Mouse (Mus musculus): ENCODE results near the gene Map2k5.
A peak's percentile ranks its signal among the peaks of the same experiment; 100 is the strongest.

Map2k5 gene

DNA sequence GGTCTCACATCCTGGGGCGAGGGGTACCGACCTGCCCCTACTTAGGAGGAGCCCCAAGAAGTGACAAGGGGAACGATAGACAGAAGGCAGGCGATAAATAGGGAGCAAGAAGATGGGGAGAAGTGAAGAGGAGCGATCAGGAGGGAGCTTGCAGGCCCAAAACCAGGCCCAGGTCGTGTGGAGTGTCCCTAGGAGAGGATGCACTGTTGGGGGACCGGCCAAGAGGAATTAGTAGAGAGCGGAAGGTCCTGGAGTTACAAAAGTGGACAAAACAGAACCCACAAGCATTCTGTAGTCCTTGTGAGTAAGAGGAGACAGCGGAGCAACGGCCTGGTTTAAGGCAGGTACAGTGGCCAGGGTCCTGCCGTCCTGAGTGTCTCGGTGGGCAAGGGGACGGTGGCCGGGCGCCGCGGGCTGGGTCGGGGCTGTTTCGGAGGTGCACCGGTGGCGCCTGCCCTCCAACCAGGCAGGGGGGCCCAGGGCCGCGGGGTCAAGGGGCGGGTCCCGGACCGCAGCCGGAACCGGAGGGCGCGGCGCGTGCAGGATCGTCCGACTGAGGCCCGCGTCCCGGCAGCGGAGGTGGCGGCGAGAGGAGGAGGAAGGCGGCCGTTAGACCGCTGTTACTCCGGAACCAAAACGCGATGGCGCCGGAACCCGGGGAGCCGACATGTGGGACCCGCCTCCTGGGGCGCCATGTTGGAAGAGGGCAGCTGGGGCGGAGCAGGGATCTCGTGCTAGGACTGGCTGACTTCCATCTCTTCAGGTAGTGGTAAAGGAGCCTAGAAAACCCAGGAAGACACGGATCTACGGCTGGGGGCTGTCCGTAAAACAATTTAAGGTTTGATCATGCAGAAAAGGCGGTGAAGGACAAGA, at the start of gene Map2k5:
Gene Map2k5, minus strand, starts transcription at position 633 of the 873 bp plus-strand sequence.
- peak; percentile 91 for DNase-seq (ENCODE audit: low spot score)

- DNase-seq (ENCODE audit: low spot score), result no peak
Observed at GRCm38 (mm10) chr9:63421096-63421736, 43.5 kb upstream of the Map2k5 start.

DNA sequence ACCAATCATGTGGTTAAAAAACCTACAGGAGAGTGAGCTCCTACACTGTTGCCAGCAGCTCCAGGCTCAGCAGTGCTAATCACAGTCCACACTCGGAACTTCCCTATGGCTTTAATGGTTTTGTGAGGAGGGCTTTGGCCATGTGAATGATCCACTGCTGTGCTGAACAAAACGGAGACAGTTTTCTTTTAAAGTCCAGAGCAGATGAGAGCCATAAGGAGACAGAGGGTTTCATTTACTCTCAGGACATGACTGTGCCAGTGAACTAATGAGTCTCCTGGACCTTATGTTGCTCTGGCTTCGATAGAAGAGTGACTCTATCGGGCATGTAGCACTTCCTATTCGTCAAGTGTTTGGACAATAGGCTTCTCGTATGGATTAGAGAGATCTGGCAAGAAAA, 42.7 kb upstream of the Map2k5 start:
- no peak for DNase-seq (ENCODE audit: low spot score)

DNA sequence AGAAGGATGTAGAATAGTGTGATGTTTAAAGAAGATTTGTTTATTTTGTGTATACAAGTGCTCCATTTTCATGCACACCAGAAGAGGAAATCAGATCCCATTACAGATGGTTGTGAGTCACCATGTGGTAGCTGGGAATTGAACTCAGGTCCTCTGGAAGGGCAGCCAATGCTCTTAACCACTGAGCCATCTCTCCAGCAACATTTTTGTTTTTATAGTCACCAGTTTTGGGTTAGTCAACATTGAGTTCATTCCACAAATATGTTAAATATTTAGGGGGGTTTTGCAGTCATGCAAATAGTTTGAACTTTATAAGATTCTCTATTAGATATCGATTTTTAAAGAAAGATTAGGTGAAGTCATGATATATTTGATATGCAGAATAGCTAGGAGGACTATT, 22.5 kb upstream of the Map2k5 start:
- DNase-seq (ENCODE audit: low spot score), result no peak

DNA sequence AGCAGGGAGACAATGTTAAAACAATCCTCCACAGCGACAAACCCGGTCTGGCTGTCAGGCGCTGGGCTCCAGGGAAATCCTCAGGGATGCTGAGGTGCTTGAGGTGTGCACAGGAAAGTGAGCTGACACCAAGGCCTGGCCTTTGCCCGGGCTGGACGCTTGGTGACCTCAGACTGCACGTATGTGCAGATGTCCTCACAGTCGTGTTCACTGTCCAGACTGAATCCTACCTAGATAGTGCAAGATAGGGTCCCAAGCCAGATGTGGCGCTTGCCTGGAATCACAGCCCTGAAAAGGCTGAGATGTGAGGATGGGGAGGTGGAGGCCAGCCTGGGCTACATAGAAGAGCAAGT, 21.7 kb upstream of the Map2k5 start:
- DNase-seq (ENCODE audit: low spot score), result no peak

- peak; percentile 94 for DNase-seq (ENCODE audit: low spot score)
Observed at GRCm38 (mm10) chr9:63398611-63399462, 21.1 kb upstream of the Map2k5 start, which contains the start of gene 2300009A05Rik. Gene 2300009A05Rik, minus strand, starts transcription at chr9:63399246.

DNA sequence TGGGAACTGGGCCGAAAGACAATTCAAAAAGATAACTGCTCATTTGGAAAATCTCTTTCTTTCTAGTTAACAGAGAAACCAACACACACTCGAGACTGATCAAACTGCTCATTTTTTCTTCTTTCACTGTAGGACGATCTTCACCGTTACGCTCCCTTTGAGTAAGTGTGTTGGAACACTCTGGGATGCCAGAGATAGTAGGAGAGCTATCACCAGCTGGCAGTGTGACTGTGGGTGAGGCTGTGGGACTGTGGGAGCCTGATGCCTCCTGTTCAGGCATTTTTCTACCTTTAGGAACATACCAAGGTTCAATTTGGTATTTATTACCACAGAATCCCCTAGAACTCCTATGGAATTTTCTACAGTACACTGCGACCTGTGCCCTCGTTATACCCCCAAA, 17.9 kb upstream of the Map2k5 start:
- peak; percentile 45 for DNase-seq (ENCODE audit: low spot score)

- DNase-seq (ENCODE audit: low spot score), result no peak
Observed at GRCm38 (mm10) chr9:63391307-63391706, 13.6 kb upstream of the Map2k5 start.

GRCm38 (mm10) chr9:63382761-63383160, 5.1 kb upstream of the Map2k5 start:
- DNase-seq (ENCODE audit: low spot score), result no peak

DNA sequence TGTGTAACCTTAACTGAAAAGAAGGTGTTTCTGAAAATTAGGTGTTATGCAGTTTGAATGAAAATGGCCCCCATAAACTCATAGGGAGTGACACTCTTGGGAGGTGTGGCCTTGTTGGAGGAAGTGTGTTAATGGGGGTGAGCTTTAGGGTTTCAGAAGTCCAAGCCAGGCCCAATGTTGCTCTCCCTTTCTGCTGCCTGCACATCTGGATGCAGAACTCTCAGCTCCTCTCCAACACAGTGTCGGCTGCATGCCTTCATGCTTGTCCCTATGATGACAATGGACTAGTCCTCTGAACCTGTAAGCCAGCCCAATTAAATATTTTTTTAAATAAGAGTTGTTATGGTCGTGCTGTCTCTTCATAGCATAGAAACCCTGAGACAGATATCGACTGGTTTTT, 2.6 kb upstream of the Map2k5 start:
- DNase-seq (ENCODE audit: low spot score), result no peak

GRCm38 (mm10) chr9:63378174-63378573, 472 bp upstream of the Map2k5 start:
- DNase-seq (ENCODE audit: low spot score), result no peak

GRCm38 (mm10) chr9:63373315-63373714, 4.4 kb downstream of the Map2k5 start:
- DNase-seq (ENCODE audit: low spot score), result no peak

DNA sequence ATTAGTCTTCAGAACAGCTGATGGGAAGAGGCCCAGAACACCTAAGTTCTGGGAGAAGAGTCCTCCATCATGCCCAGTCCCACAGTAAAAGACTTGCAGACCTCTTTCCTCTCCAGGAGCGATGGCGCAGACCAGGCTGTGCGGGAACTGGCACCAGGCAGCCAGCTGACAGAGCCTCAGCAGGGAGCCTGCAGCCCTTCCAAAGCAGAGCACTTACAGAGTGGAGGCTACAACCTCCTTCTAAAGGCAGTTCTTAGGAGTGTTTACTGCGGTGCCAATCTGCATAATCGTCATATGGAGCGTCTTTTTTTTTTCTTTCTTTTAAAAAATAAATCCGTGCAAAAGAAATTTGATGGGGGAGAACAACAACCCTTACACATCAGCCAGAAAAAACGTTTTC, 5.2 kb downstream of the Map2k5 start:
- DNase-seq (ENCODE audit: low spot score), result no peak

DNA sequence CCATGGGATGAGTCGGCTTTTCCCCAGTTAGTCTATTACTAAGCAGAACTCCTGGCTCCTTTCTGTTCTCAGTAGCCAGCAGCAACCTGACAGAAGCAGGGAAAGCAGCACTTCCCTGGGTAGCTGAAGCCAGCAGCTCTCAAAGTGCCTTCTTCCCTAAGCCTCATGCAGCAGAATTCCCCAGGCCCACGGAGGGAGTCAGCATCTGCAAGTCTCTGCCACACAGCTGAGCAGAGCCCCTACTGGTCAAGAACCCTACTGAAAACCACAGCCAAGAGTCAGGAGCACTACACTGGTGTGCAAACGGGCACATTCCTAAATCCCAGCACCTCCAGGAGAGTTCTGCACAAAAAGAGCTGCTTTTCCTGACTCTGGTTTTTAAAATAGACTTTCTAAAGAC, 17.3 kb downstream of the Map2k5 start:
- DNase-seq (ENCODE audit: low spot score), result no peak

GRCm38 (mm10) chr9:63359016-63359415, 18.7 kb downstream of the Map2k5 start:
- no peak for DNase-seq (ENCODE audit: low spot score)

DNA sequence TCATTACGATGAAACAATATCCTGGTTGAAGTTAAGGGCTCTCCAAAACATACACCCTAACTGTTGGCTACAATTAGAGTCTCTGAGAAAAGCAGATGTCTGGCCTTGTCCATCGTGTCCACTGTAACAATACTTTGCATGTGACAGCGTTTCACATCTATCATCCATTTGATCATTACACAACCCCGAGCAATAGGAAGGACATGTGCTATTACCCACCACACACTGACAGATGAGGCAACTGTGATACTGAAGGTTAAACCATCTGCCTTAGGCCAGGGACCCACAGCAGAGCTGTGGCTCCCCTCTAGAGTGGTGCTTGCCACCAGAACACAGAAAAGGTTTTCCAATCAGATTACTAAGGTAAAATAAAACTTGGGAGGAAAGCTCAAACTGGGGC, 21.0 kb downstream of the Map2k5 start:
- DNase-seq (ENCODE audit: low spot score), result no peak

DNA sequence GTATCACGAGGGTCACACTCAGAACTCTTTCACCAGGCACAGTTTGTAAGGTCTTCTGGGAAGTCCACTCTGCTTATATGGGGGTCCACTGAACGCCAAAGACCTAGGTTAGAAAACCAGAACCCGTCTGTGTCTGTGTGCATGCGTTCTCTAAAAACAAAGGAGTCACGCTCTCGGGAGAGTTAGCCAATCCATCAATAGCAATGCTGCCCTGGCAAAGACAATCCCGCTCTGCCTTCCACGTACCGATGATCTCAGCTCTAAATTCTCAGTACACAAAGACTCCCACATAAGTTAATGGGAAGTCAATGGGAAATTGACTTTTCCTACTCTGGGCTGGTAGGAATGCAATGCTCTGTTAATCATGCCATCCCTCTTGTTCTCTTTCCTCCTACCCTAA, 21.4 kb downstream of the Map2k5 start:
- DNase-seq (ENCODE audit: low spot score), result no peak

DNA sequence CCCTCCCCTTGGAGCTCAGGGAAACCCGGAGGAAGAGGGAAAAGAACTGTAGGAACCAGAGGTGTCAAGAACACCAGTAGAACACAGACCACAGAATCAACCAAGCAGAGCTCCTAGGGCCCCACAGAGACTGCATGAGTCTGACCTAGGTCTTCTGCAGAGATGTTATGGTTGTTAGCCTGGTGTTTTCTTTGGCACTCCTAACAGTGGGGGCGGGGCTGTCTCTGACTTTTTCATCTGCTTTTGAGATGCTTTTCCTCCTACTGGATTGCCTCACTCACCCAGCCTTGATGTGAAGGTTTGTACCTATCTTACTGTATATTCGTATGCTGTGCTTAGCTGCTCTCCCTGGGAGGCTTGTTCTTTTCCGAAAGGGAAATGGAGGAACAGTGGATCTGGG, 23.5 kb downstream of the Map2k5 start:
- no peak for DNase-seq (ENCODE audit: low spot score)

- DNase-seq (ENCODE audit: low spot score), result no peak
Observed at GRCm38 (mm10) chr9:63350030-63350429, 27.7 kb downstream of the Map2k5 start.

DNA sequence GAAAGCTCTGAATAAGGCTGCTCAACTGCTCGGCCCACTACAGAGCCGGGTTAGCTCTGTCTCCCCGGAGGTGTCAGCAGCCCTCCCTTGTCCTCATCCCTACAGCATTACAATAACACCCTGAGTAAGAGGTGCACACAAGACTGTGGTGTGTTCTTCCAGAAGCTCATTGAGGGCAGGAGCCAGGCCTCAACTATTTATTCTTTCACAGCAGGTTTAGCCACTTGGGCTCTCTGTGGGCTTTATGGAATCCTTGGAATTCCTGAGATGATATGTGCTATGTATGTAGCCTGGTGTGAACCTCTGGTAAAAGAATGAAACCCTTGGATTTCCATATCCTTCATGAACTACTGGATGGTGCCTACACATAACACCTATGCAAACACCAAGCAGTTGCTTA, 28.5 kb downstream of the Map2k5 start:
- no peak for DNase-seq (ENCODE audit: low spot score)

GRCm38 (mm10) chr9:63348146-63348545, 29.6 kb downstream of the Map2k5 start:
- DNase-seq (ENCODE audit: low spot score), result no peak

DNA sequence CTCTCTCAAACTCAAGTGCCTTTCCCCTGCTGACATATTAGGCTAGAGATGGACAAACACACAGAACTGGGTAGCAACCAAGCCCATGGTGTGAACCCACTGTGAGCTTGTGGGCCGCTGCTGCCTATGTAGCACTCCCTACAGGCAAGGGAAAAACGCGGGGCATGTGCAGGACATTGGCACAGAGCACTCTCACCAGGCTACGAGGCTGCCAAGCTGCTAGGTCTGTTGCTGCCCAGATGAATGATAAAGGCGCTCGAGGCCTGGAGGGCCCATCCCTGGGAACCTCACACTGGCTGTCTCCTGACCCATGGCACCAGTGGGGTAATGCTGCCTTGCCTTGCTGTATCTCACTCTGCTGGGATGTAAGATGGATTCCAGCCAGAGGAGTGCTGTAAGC, 31.7 kb downstream of the Map2k5 start:
- DNase-seq (ENCODE audit: low spot score), result no peak

DNA sequence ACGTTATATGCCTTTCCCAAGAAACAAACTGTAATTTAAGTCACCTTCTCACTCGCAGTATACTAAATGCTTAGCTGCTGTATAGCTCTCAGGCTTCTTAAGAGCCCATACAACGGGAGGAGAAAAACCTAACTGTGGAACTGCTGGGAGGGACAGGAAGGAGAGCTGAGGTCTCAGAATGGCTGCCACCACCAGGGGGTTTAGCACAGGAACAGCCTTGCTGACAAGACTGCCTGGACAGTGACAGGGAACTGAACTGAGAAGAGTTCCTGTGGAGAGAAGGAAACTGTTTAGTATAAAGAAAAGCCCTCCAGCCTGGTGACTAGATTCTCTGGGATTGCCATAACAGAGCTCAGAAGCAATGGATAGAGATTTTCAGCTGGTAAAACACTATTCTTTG, 35.9 kb downstream of the Map2k5 start:
- DNase-seq (ENCODE audit: low spot score), result no peak

All from layer of hippocampus, adult 11-12 months (tissue).